Mouse (Mus musculus) urinary bladder, postnatal 14 days (tissue): ENCODE results near the gene Vti1a.

ENCODE experiments used
- DNase-seq: peaks from one replicate; pipeline ENCODE4 v3.0.0; 2021; ENCODE audit warnings: low spot score

Vti1a gene

GRCm38 (mm10) chr19:55588948-55589896 lies 273.1 kb downstream of the Vti1a start:
- DNase-seq = no peak

- peak; percentile 15 for DNase-seq
Observed at GRCm38 (mm10) chr19:55592876-55593691, 277.0 kb downstream of the Vti1a start.

- peak; percentile 14 for DNase-seq
Observed at GRCm38 (mm10) chr19:55593729-55594444, 277.8 kb downstream of the Vti1a start.

- DNase-seq = no peak
Observed at GRCm38 (mm10) chr19:55594451-55594850, 278.4 kb downstream of the Vti1a start.

GRCm38 (mm10) chr19:55595945-55596649 lies 280.0 kb downstream of the Vti1a start:
- no peak for DNase-seq

GRCm38 (mm10) chr19:55596804-55597203 lies 280.7 kb downstream of the Vti1a start:
- DNase-seq = no peak

- DNase-seq = no peak
Observed at GRCm38 (mm10) chr19:55597296-55597695, 281.2 kb downstream of the Vti1a start.

- no peak for DNase-seq
Observed at GRCm38 (mm10) chr19:55597951-55598350, 281.9 kb downstream of the Vti1a start.

- no peak for DNase-seq
Observed at GRCm38 (mm10) chr19:55599124-55599523, 283.0 kb downstream of the Vti1a start.

- DNase-seq = no peak
Observed at GRCm38 (mm10) chr19:55607725-55608124, 291.6 kb downstream of the Vti1a start.

GRCm38 (mm10) chr19:55608858-55609375 lies 292.8 kb downstream of the Vti1a start:
- DNase-seq = no peak

GRCm38 (mm10) chr19:55609806-55610205 lies 293.7 kb downstream of the Vti1a start:
- DNase-seq = no peak

- DNase-seq = peak; percentile 32
Observed at GRCm38 (mm10) chr19:55615743-55616142, 299.6 kb downstream of the Vti1a start.

- no peak for DNase-seq
Observed at GRCm38 (mm10) chr19:55616276-55616675, 300.2 kb downstream of the Vti1a start.

- no peak for DNase-seq
Observed at GRCm38 (mm10) chr19:55616937-55617336, 300.8 kb downstream of the Vti1a start.

GRCm38 (mm10) chr19:55618546-55618945 lies 302.5 kb downstream of the Vti1a start:
- DNase-seq = no peak

- no peak for DNase-seq
Observed at GRCm38 (mm10) chr19:55620411-55621008, 304.4 kb downstream of the Vti1a start.

GRCm38 (mm10) chr19:55621011-55621625 lies 305.0 kb downstream of the Vti1a start:
- no peak for DNase-seq

GRCm38 (mm10) chr19:55622821-55623220 lies 306.7 kb downstream of the Vti1a start:
- DNase-seq = no peak

- no peak for DNase-seq
Observed at GRCm38 (mm10) chr19:55623605-55624004, 307.5 kb downstream of the Vti1a start.
